Mouse (Mus musculus) midbrain, embryonic 15.5 days (tissue): ENCODE results near the gene Larp4b. TPM values are rescaled to one million over a fixed set of nuclear protein-coding genes. Genes with fewer than 3 reads are reported as not detected.

Experiments used
- ATAC-seq: fragments of 200-750 bp; cut with Nextera tagmentation; replicated peaks from 2 replicates; pipeline ENCODE4 v1.8.0; 2017; ENCODE audit warnings: moderate TSS enrichment
- H3K27ac ChIP-seq: fragments of 300-500 bp; sonication (generic); 2 replicates; pipeline ENCODE4 v1.5.1; 2015; ENCODE audit warnings: mild to moderate bottlenecking, inconsistent platforms
- H3K27me3 ChIP-seq: fragments of 300-500 bp; sonication (generic); replicated peaks from 2 replicates; pipeline ENCODE4 v1.6.1; 2015; ENCODE audit warnings: inconsistent platforms
- H3K36me3 ChIP-seq: fragments of 300-500 bp; sonication (generic); replicated peaks from 2 replicates; pipeline ENCODE4 v1.6.1; 2015; ENCODE audit warnings: inconsistent platforms
- H3K4me1 ChIP-seq: fragments of 300-500 bp; sonication (generic); 2 replicates; pipeline ENCODE4 v1.6.1; 2015; ENCODE audit warnings: inconsistent platforms
- H3K4me2 ChIP-seq: fragments of 300-500 bp; sonication (generic); 2 replicates; pipeline ENCODE4 v1.6.1; 2015; ENCODE audit warnings: inconsistent platforms, mild to moderate bottlenecking, moderate library complexity
- H3K4me3 ChIP-seq: fragments of 300-500 bp; sonication (generic); 2 replicates; pipeline ENCODE4 v1.5.1; 2015; ENCODE audit warnings: mild to moderate bottlenecking, inconsistent platforms
- H3K9ac ChIP-seq: fragments of 300-500 bp; sonication (generic); 2 replicates; pipeline ENCODE4 v1.6.1; 2015; ENCODE audit warnings: mild to moderate bottlenecking, inconsistent platforms
- H3K9me3 ChIP-seq: fragments of 300-500 bp; sonication (generic); 2 replicates; pipeline ENCODE4 v1.6.1; 2016; ENCODE audit warnings: inconsistent platforms
- WGBS: fragments of 180-500 bp; shearing (Covaris S2); methylation state at CpG from one replicate; pipeline ENCODE4 v1.1.7; 2015; ENCODE audit warnings: mixed read lengths; 5-methylcytosine and 5-hydroxymethylcytosine counted together
- polyA plus RNA-seq: library from polyadenylated mRNA; unstranded; fragments of >200 nt; fragmentation: Nextera tagmentation; extraction: Ambion mirVana; gene quantifications from 2 replicates; pipeline ENCODE4 v1.2.1, GENCODE M21; 2015

The Larp4b gene
- polyA plus RNA-seq, 1 experiment from 2014 or later: 39.3 TPM

DNA sequence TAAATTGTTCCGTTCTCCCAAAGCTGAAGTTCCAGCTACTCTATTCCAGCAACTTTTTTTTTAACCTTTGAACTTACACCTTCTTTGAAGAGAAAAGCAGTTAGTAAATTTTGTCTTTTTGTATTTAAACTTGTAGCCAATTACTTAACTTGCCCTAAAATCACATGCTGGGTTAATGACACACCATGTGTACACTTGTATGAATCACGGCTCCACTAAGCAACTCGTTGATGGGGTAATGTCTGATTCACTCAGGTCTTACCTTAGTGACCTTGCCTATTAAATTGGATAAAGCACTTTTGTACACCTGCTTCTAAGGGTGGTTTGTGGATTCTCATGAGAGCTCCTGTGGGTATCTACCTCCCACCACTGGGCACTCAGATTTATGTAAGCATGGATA, 74.2 kb downstream of the Larp4b start:
- ATAC-seq: no peak
- Histone ChIP-seq H3K9me3 (no peaks in the 10 kb centered on the region), H3K4me3 (no peak overlapping the region), H3K4me1 (no peaks in the 10 kb centered on the region), H3K9ac (no peak overlapping the region), H3K36me3 (peaks cover 25% of the 10 kb centered on the region; the same call in 1 of the 2 replicates), H3K4me2 (no peak overlapping the region), H3K27ac (no peak overlapping the region), H3K27me3 (no peaks in the 10 kb centered on the region)
- WGBS: 94% methylated on average over 3 of the region's 3 CpGs

DNA sequence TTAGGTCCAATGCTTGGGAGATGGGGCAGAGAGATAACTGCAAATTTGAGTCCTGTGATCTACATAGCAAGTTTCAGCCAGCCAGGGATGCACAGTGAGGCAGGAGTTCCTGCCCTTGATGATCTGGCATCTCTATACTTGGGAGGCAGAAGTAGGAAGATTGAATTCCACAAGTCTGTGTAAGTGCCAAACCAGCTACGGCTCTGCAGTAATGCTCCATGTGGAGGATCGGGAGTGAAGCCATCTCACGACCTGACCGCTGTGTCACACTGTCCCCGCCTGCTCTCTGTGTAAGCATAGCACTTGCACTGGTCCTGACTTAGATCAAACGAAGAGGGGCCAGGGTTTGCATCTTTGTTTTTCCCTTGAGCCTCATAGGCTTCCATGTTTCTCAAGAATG, 75.9 kb downstream of the Larp4b start:
- WGBS: 91% methylated on average over 6 of the region's 6 CpGs
- H3K9me3 ChIP-seq: no peaks in the 10 kb centered on the region
- no peaks in the 10 kb centered on the region for H3K27me3 ChIP-seq
- no peak overlapping the region for H3K4me2 ChIP-seq
- peaks cover 25% of the 10 kb centered on the region; the same call in 1 of the 2 replicates for H3K36me3 ChIP-seq
- ATAC-seq: no peak
- H3K27ac ChIP-seq: no peak overlapping the region
- H3K4me3 ChIP-seq: no peak overlapping the region
- no peaks in the 10 kb centered on the region for H3K4me1 ChIP-seq
- H3K9ac ChIP-seq: no peak overlapping the region

DNA sequence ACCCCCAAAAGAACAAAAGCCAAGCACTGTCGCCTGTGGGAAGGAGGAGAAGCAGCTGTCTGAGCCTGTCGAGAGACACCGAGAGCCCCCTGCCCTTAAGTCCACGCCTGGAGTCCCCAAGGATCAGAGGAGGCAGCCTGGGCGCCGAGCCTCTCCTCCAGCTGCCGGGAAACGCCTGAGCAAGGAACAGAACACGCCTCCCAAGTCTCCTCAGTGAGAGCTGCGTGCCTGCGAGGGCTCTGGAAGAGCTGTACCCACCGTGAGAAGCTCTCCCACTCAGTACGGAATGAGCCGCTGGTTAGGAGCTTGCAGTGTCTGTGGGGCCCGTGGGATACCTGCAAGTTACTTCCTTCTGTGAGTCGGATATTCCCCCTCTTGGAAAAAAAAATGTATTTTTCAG, 77.0 kb downstream of the Larp4b start:
- no peak overlapping the region for H3K9ac ChIP-seq
- H3K27ac ChIP-seq: no peak overlapping the region
- H3K4me1 ChIP-seq: no peaks in the 10 kb centered on the region
- H3K36me3 ChIP-seq: peaks cover 18% of the 10 kb centered on the region; the same call in 1 of the 2 replicates
- WGBS: 83% methylated on average over 16 of the region's 16 CpGs
- no peak for ATAC-seq
- no peak overlapping the region for H3K4me2 ChIP-seq
- H3K9me3 ChIP-seq: no peaks in the 10 kb centered on the region
- no peak overlapping the region for H3K4me3 ChIP-seq
- no peaks in the 10 kb centered on the region for H3K27me3 ChIP-seq

DNA sequence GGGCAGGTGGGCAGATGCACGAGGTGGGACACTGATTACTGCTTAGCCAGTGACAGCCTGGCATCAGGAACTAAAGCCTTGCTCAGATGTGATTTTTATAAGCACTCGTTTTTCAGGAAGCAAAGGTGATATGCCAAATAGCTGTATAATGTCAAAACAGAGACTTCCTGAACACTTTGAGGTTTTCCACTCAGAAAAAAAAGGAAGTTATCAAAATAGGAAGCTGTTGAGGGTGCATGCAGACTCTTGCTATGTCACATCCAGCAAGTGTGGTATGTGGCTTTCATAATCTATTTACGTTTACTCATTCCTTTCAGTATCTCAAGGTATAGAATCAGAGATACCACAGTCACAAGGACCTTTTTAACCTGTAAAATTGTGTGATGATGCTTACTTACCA, 79.7 kb downstream of the Larp4b start:
- H3K27ac ChIP-seq: no peak overlapping the region
- 91% methylated on average over 3 of the region's 3 CpGs for WGBS
- H3K9ac ChIP-seq: no peak overlapping the region
- no peaks in the 10 kb centered on the region for H3K27me3 ChIP-seq
- H3K4me3 ChIP-seq: no peak overlapping the region
- peaks cover 16% of the 10 kb centered on the region; the same call in 1 of the 2 replicates for H3K36me3 ChIP-seq
- H3K9me3 ChIP-seq: no peaks in the 10 kb centered on the region
- no peaks in the 10 kb centered on the region for H3K4me1 ChIP-seq
- no peak overlapping the region for H3K4me2 ChIP-seq
- no peak for ATAC-seq

DNA sequence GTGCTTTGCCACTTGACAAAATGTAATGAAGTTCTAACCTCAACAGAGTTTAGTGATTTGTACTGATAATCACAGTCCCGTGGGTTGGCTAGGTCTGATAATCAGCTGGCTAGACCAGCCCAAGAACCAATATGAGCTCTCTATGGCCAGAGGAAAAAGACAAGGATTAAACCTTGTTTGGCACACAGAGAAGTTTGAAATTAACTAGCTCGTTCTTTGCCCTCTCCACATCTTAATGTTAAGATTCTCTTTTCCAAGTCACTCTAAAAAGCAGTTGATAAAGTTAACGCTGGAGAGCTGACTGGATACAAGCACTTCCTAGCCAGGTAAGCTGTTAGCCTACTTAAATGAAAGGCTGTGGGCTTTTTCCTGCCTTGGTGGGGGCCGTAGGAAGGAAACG, 81.5 kb downstream of the Larp4b start:
- Histone ChIP-seq H3K4me3 (no peak overlapping the region), H3K4me2 (no peak overlapping the region), H3K27me3 (no peaks in the 10 kb centered on the region), H3K27ac (no peak overlapping the region), H3K9ac (no peak overlapping the region), H3K9me3 (no peaks in the 10 kb centered on the region), H3K36me3 (peaks cover 3% of the 10 kb centered on the region; the same call in 1 of the 2 replicates), H3K4me1 (no peaks in the 10 kb centered on the region)
- 95% methylated on average over 5 of the region's 5 CpGs for WGBS
- ATAC-seq: no peak

DNA sequence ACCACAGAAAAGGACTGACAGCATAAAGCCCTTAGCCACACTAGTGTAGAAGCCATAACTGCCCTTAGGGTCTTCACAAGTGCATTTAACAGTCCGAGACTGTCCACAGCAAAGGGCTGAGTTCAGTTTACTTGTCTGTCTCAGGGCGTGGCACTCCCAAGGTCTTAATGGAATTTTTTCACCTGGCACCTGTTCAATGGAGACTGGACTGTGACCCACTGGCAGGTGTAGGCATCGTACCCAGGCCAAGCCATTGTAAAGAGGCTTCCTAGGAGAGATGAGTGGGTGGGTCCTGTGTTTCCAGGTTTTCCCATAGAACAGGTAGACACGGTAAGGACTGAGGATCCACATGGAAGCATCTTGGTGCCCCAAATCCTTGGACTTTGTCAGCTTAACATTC, 84.6 kb downstream of the Larp4b start:
- Histone ChIP-seq H3K4me1 (no peaks in the 10 kb centered on the region), H3K27ac (no peak overlapping the region), H3K36me3 (no peaks in the 10 kb centered on the region), H3K4me3 (no peak overlapping the region), H3K9ac (no peak overlapping the region), H3K4me2 (no peak overlapping the region), H3K9me3 (no peaks in the 10 kb centered on the region), H3K27me3 (no peaks in the 10 kb centered on the region)
- 94% methylated on average over 4 of the region's 4 CpGs for WGBS
- no peak for ATAC-seq

DNA sequence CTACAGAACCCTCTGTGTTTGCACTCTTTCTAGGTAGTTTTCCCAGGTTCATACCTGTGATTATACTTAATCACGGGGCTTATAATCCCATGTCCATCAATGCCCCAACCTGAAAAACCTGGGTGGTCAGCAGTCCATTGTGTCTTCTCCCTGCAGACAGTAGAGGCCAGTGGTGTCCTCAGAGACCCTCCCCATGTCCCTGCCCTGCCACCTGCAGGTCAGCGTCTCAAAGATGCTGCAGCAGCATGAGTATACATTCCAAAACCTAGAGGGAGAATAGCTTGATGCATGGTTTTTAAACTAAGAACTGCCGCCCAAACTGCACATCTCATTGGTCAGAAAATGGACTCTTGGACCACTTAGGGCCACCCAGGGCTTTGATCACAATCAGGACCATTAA, 85.0 kb downstream of the Larp4b start:
- no peaks in the 10 kb centered on the region for H3K27me3 ChIP-seq
- no peaks in the 10 kb centered on the region for H3K4me1 ChIP-seq
- no peak overlapping the region for H3K4me2 ChIP-seq
- H3K4me3 ChIP-seq: no peak overlapping the region
- WGBS: 61% methylated on average over 3 of the region's 3 CpGs
- no peak for ATAC-seq
- H3K9me3 ChIP-seq: no peaks in the 10 kb centered on the region
- no peak overlapping the region for H3K9ac ChIP-seq
- H3K27ac ChIP-seq: no peak overlapping the region
- H3K36me3 ChIP-seq: no peaks in the 10 kb centered on the region

DNA sequence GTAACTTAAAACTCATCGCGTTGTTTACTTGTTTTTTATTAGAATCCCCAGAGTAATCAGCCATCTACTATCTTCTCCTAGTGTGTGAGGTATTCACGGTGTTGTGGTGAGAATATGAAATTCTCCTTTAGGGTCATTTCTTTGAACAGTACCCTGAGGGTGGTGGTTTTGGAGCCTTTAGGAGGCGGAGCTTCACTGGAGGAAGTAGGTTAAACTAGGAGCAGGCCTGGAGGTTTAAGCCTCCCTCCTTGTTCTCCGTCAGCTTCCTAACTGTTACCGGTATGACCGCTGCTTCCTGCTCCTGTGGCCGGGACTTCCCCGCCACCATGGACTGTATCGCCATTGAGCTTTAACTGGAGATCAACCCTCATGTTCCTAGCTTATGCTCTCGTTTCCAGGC, 86.5 kb downstream of the Larp4b start:
- Histone ChIP-seq H3K27me3 (no peaks in the 10 kb centered on the region), H3K4me3 (no peak overlapping the region), H3K4me1 (no peaks in the 10 kb centered on the region), H3K9ac (no peak overlapping the region), H3K9me3 (no peaks in the 10 kb centered on the region), H3K36me3 (no peaks in the 10 kb centered on the region), H3K4me2 (no peak overlapping the region), H3K27ac (no peak overlapping the region)
- WGBS: 57% methylated on average over 11 of the region's 11 CpGs
- no peak for ATAC-seq

DNA sequence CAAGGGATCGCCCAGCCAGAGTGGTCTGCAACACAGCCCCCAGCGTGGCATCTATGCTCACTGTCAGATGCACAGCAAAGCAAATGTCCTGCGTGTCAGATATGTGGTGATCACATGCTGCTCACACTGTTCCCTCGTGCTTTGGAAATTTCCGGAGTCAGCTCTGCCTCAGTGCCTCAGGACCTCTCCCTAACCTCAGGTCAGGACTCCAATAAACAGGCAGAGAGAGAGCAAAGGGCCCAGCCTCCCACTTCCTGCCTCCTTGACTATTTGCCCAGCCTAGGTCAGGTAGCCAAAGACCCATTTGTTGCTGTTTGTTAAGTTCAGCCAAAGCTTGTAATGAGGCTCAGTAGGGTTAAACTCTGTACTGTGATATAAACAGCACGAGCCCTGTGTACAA, 87.4 kb downstream of the Larp4b start:
- WGBS: 84% methylated on average over 6 of the region's 6 CpGs
- Histone ChIP-seq H3K4me1 (no peaks in the 10 kb centered on the region), H3K9me3 (no peaks in the 10 kb centered on the region), H3K4me3 (no peak overlapping the region), H3K9ac (no peak overlapping the region), H3K27me3 (no peaks in the 10 kb centered on the region), H3K36me3 (no peaks in the 10 kb centered on the region), H3K4me2 (no peak overlapping the region), H3K27ac (no peak overlapping the region)
- ATAC-seq: peak; percentile 8; the same call in 1 of the 2 replicates

DNA sequence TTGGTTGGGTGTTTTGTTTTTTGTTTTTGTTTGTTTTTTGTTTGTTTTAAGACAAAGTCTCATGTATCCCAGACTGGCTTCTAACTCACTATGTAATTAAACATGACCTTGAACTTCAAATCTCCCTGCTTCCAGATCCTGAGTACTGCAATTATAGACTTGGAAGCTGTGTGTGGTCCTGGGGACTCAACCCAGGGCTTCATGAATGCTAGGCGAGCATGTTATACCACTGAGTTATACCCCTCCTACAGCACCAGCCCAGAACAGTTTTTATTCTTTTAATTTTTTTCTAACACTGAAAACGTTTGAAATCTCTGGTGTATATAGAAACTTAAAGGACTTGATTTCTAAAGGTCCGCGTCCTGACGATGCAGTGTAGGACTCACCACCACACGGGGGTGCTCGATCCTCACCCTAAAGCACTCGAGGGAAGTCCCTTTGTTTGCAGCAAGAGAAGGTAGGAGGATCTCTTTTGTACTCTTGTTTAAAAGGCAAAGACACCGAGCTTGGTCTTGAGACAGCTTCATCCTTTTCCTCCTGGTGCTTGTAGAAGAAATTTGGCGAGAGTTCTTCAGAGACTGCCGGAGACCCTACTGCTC, 88.1 kb downstream of the Larp4b start:
- Histone ChIP-seq H3K4me2 (0 out of 2 replicates have a peak overlapping the region, but pooled peaks have one; percentile 25), H3K27me3 (no peaks in the 10 kb centered on the region; the same call in 1 of the 2 replicates), H3K4me3 (no peak overlapping the region), H3K36me3 (no peaks in the 10 kb centered on the region), H3K9me3 (no peaks in the 10 kb centered on the region), H3K4me1 (no peaks in the 10 kb centered on the region), H3K27ac (peak overlapping the region; percentile 60; the same call in 1 of the 2 replicates), H3K9ac (no peak overlapping the region)
- ATAC-seq: peak; percentile 86
- WGBS: 8% methylated on average over 11 of the region's 11 CpGs

DNA sequence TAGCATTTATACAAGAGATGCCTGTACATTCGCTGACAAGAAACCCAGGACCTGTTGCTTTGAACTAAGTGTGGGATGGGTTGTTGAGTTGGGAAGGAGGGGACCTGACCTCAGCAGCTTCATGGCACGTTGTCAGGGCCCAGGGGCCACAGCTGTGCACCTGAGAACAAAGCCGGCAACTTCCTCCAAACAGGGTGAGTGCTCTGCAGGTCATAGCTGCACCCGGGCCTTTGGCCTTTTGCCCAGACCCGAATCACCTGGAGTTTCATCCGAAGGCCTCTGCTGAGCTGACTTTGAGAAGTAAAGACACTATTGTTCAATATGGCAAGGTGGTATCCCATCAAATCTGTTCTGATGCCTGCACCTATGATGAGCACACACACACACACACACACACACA, 90.6 kb downstream of the Larp4b start:
- H3K4me2 ChIP-seq: no peak overlapping the region
- H3K36me3 ChIP-seq: no peaks in the 10 kb centered on the region
- H3K4me3 ChIP-seq: no peak overlapping the region
- no peak for ATAC-seq
- 87% methylated on average over 6 of the region's 6 CpGs for WGBS
- H3K9ac ChIP-seq: no peak overlapping the region
- H3K27ac ChIP-seq: no peak overlapping the region
- no peaks in the 10 kb centered on the region; the same call in 1 of the 2 replicates for H3K27me3 ChIP-seq
- H3K4me1 ChIP-seq: peaks cover 12% of the 10 kb centered on the region
- H3K9me3 ChIP-seq: no peaks in the 10 kb centered on the region

DNA sequence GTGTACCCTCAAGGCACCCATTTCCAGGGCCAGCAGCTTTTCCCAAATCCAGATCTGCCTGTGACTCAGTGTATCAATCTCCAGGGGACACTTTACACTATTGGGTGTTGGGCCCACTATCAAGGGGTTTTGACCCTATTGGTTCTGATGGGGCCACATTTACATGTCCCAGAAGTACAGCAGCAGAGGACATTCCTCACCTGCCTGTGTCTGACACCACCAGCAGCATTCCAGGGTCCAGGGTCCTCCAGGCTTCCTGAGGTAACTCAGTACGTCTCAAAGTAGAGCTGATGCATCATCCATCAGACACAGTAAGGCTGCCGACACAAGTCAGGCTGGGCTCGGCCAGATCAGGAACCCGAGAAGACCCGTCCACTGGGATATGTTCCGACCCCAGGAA, 91.0 kb downstream of the Larp4b start:
- WGBS: 92% methylated on average over 6 of the region's 6 CpGs
- Histone ChIP-seq H3K27ac (no peak overlapping the region), H3K4me1 (peaks cover 12% of the 10 kb centered on the region), H3K9me3 (no peaks in the 10 kb centered on the region), H3K4me2 (no peak overlapping the region), H3K4me3 (no peak overlapping the region), H3K36me3 (no peaks in the 10 kb centered on the region), H3K9ac (no peak overlapping the region), H3K27me3 (no peaks in the 10 kb centered on the region; the same call in 1 of the 2 replicates)
- no peak for ATAC-seq

DNA sequence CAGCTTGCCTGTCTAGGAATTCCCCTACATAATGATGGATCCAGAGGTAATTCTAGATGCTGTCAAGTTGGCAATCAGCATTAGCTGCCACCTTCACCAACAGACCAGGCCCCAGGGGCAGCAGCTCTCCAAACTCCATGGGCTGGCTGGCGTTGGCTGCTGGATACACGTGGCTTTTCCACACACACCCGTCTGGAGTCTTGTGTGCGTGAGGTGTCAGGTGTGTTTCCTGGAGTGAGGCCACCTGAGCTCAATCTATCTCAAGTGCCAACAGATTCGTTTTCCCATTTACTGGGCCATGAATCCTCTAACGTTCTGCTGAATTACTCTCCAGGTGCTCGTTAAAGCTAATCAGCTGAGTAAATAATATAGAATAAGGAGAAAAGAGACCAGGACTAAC, 93.5 kb downstream of the Larp4b start:
- no peaks in the 10 kb centered on the region for H3K9me3 ChIP-seq
- H3K4me3 ChIP-seq: no peak overlapping the region
- H3K27ac ChIP-seq: 0 out of 2 replicates have a peak overlapping the region, but pooled peaks have one; percentile 6
- 38% methylated on average over 7 of the region's 7 CpGs for WGBS
- 0 out of 2 replicates have a peak overlapping the region, but pooled peaks have one; percentile 20 for H3K9ac ChIP-seq
- H3K4me1 ChIP-seq: peaks cover 18% of the 10 kb centered on the region
- no peaks in the 10 kb centered on the region; the same call in 1 of the 2 replicates for H3K27me3 ChIP-seq
- H3K4me2 ChIP-seq: peak overlapping the region; percentile 34
- ATAC-seq: peak; percentile 21; the same call in 1 of the 2 replicates
- no peaks in the 10 kb centered on the region for H3K36me3 ChIP-seq
